Mouse (Mus musculus) MEL (cell line): ENCODE results near the gene Ilf3. TPM values are rescaled to one million over a fixed set of nuclear protein-coding genes. Genes with fewer than 3 reads are reported as not detected.
A peak's percentile ranks its signal among the peaks of the same experiment; 100 is the strongest.

Experiments used
- DNase-seq: peaks from one replicate; pipeline ENCODE4 v3.0.0; 2011; ENCODE audit warnings: low read depth, low spot score
- H3K27ac ChIP-seq: 2 replicates; pipeline ENCODE4 v1.5.1; 2012; ENCODE audit warnings: low read depth, mild to moderate bottlenecking, control low read depth, low read length, moderate library complexity; ENCODE audit not compliant: control insufficient read depth
- H3K27me3 ChIP-seq, 2 experiments: fragments of 150-350 bp in 1 of 2; sonication (generic) in 1 of 2; 2 replicates each; pipeline ENCODE4 v1.6.1; 2012; ENCODE audit warnings: low read length in 2 of 2, mild to moderate bottlenecking in 2 of 2, improper control_type of control experiment in 1 of 2, moderate library complexity in 1 of 2; ENCODE audit not compliant: insufficient read depth in 2 of 2, control insufficient read depth in 1 of 2
- H3K36me3 ChIP-seq, 2 experiments: 2 replicates each; pipeline ENCODE4 v1.6.1; 2012 to 2014; ENCODE audit warnings: low read length in 2 of 2, improper control_type of control experiment in 1 of 2, inconsistent platforms in 1 of 2, mild to moderate bottlenecking in 1 of 2; ENCODE audit not compliant: insufficient read depth in 2 of 2, control insufficient read depth in 1 of 2
- H3K4me1 ChIP-seq, 2 experiments: fragments of 150-350 bp in 1 of 2; sonication (generic) in 1 of 2; 2 replicates each; pipeline ENCODE4 v1.6.1; 2012; ENCODE audit warnings: low read length in 2 of 2, improper control_type of control experiment in 1 of 2, mild to moderate bottlenecking in 1 of 2; ENCODE audit not compliant: insufficient read depth in 2 of 2, control insufficient read depth in 1 of 2
- H3K4me3 ChIP-seq, 2 experiments: fragments of 150-350 bp in 1 of 2; sonication (generic) in 1 of 2; 2 replicates each; pipeline ENCODE4 v1.5.1; 2012; ENCODE audit warnings: low read depth in 2 of 2, low read length in 2 of 2, mild to moderate bottlenecking in 2 of 2, moderate library complexity in 2 of 2, control low read depth in 1 of 2, improper control_type of control experiment in 1 of 2; ENCODE audit not compliant: control insufficient read depth in 1 of 2, insufficient read depth in 1 of 2
- H3K79me2 ChIP-seq: 2 replicates; pipeline ENCODE4 v1.6.1; 2012; ENCODE audit warnings: mild to moderate bottlenecking, low read length, moderate library complexity; ENCODE audit not compliant: control insufficient read depth, poor library complexity, insufficient read depth
- H3K9ac ChIP-seq: 2 replicates; pipeline ENCODE4 v1.6.1; 2012; ENCODE audit warnings: low read depth, mild to moderate bottlenecking, control low read depth, low read length, moderate library complexity; ENCODE audit not compliant: control insufficient read depth, poor library complexity, severe bottlenecking
- H3K9me3 ChIP-seq: fragments of 150-350 bp; sonication (generic); replicated peaks from 2 replicates; pipeline ENCODE4 v1.6.1; 2012; ENCODE audit warnings: mild to moderate bottlenecking, low read length, improper control_type of control experiment, moderate library complexity; ENCODE audit not compliant: insufficient read depth
- E2F4 ChIP-seq: IDR thresholded peaks from 2 replicates; pipeline ENCODE4 v1.6.1; 2011; ENCODE audit warnings: low read depth, low read length, improper control_type of control experiment, borderline replicate concordance
- EP300 ChIP-seq, 2 experiments: IDR thresholded peaks; 2 replicates each; pipeline ENCODE4 v1.6.1; 2011; ENCODE audit warnings: improper control_type of control experiment in 2 of 2, low read length in 2 of 2, low read depth in 1 of 2, mild to moderate bottlenecking in 1 of 2
- GATA1 ChIP-seq: IDR thresholded peaks from 2 replicates; pipeline ENCODE4 v1.6.1; 2011; ENCODE audit warnings: low read depth, low read length, improper control_type of control experiment
- HCFC1 ChIP-seq: IDR thresholded peaks from 2 replicates; pipeline ENCODE4 v1.6.1; 2012; ENCODE audit warnings: low read depth, mild to moderate bottlenecking, inconsistent platforms, low read length, improper control_type of control experiment, moderate library complexity
- MAX ChIP-seq: IDR thresholded peaks from 2 replicates; pipeline ENCODE4 v1.6.1; 2011; ENCODE audit warnings: low read length, improper control_type of control experiment
- MAZ ChIP-seq: IDR thresholded peaks from 2 replicates; pipeline ENCODE4 v1.6.1; 2012; ENCODE audit warnings: low read depth, mild to moderate bottlenecking, inconsistent platforms, low read length, improper control_type of control experiment
- MXI1 ChIP-seq: IDR thresholded peaks from 2 replicates; pipeline ENCODE4 v1.6.1; 2011; ENCODE audit warnings: mild to moderate bottlenecking, low read depth, low read length, improper control_type of control experiment
- MYC ChIP-seq: IDR thresholded peaks from 2 replicates; pipeline ENCODE4 v1.6.1; 2011; ENCODE audit warnings: low read depth, mild to moderate bottlenecking, low read length, improper control_type of control experiment, moderate library complexity
- NELFE ChIP-seq: IDR thresholded peaks from 2 replicates; pipeline ENCODE4 v1.6.1; 2011; ENCODE audit warnings: low read depth, low read length, improper control_type of control experiment
- POLR2AphosphoS2 ChIP-seq: IDR thresholded peaks from 2 replicates; pipeline ENCODE4 v1.6.1; 2011; ENCODE audit warnings: low read length, improper control_type of control experiment
- SIN3A ChIP-seq: IDR thresholded peaks from 2 replicates; pipeline ENCODE4 v1.6.1; 2012; ENCODE audit warnings: low read length, improper control_type of control experiment, inconsistent platforms
- SMC3 ChIP-seq: IDR thresholded peaks from 2 replicates; pipeline ENCODE4 v1.6.1; 2011; ENCODE audit warnings: low read depth, low read length, improper control_type of control experiment
- TAL1 ChIP-seq: IDR thresholded peaks from 2 replicates; pipeline ENCODE4 v1.6.1; 2012; ENCODE audit warnings: mild to moderate bottlenecking, inconsistent platforms, low read length, moderate library complexity, mixed read lengths
- TCF12 ChIP-seq: IDR thresholded peaks from 2 replicates; pipeline ENCODE4 v1.6.1; 2014; ENCODE audit warnings: low read depth, mild to moderate bottlenecking, inconsistent platforms, low read length, improper control_type of control experiment, moderate library complexity
- UBTF ChIP-seq: IDR thresholded peaks from 2 replicates; pipeline ENCODE4 v1.6.1; 2012; ENCODE audit warnings: low read depth, mild to moderate bottlenecking, inconsistent platforms, low read length, improper control_type of control experiment, moderate library complexity, borderline replicate concordance; ENCODE audit not compliant: insufficient read depth
- USF1 ChIP-seq: IDR thresholded peaks from 2 replicates; pipeline ENCODE4 v1.6.1; 2014; ENCODE audit warnings: low read depth, mild to moderate bottlenecking, inconsistent platforms, low read length, improper control_type of control experiment, moderate library complexity
- ZKSCAN1 ChIP-seq: IDR thresholded peaks from 2 replicates; pipeline ENCODE4 v1.6.1; 2012; ENCODE audit warnings: low read depth, mild to moderate bottlenecking, inconsistent platforms, low read length, improper control_type of control experiment, moderate library complexity
- ZMIZ1 ChIP-seq: IDR thresholded peaks from 2 replicates; pipeline ENCODE4 v1.6.1; 2012; ENCODE audit warnings: low read depth, mild to moderate bottlenecking, inconsistent platforms, low read length, improper control_type of control experiment, moderate library complexity
- ZNF384 ChIP-seq: IDR thresholded peaks from 2 replicates; pipeline ENCODE4 v1.6.1; 2012; ENCODE audit warnings: low read depth, mild to moderate bottlenecking, inconsistent platforms, low read length, improper control_type of control experiment
- polyA plus RNA-seq, 2 experiments: library from polyadenylated mRNA; stranded (reverse) in 1 of 2; unstranded in 1 of 2; fragments of >175 nt in 1 of 2; fragments of >200 nt in 1 of 2; gene quantifications; 2 replicates each; pipeline versions ENCODE4 v1.2.1 to v1.2.4; 2012; ENCODE audit warnings: low replicate concordance in 2 of 2, low read depth in 1 of 2; ENCODE audit not compliant: insufficient read length in 2 of 2, insufficient read depth in 1 of 2, missing spikeins in 1 of 2
- total RNA-seq: library from RNA; depleted of rRNA; stranded (reverse); fragments of 300-350 nt; gene quantifications from 2 replicates; pipeline ENCODE4 v1.2.3, GENCODE M21; 2012

The Ilf3 gene
- total and polyA plus RNA-seq, 3 experiments = 67.4 to 519 (median 210) TPM

GRCm38 (mm10) chr9:21401042-21401441 is 33.4 kb downstream of the Ilf3 start:
- TF ChIP-seq NELFE (no peak), HCFC1 (no peak), SMC3 (no peak), ZMIZ1 (0 out of 2 replicates have a peak, but pooled peaks have one; percentile 56), EP300 (IDR thresholded peaks at IDR 0.05; ENCODE audit: low read depth in 1 of 2, low read length in 2 of 2) (no peak), SIN3A (no peak), MAZ (no peak), E2F4 (no peak), MYC (no peak), TAL1 (no peak), MAX (no peak), GATA1 (no peak), ZKSCAN1 (no peak), ZNF384 (no peak), TCF12 (no peak), POLR2AphosphoS2 (peak; percentile 62; the same call in 1 of the 2 replicates), UBTF (no peak), USF1 (no peak)
- H3K79me2 ChIP-seq = no peaks in the 10 kb centered on the region
- no peaks in the 10 kb centered on the region for H3K4me1 ChIP-seq
- no peak overlapping the region for H3K9ac ChIP-seq
- no peak overlapping the region for H3K27ac ChIP-seq
- no peaks in the 10 kb centered on the region for H3K27me3 ChIP-seq
- no peak overlapping the region for H3K4me3 ChIP-seq
- DNase-seq = no peak
- no peaks in the 10 kb centered on the region for H3K9me3 ChIP-seq
- peaks cover 0 to 74% of the 10 kb centered on the region in 2 experiments; a peak in 2 of 4 replicates for H3K36me3 ChIP-seq

GRCm38 (mm10) chr9:21402764-21403253 is 35.1 kb downstream of the Ilf3 start:
- peaks cover 0 to 57% of the 10 kb centered on the region in 2 experiments; a peak in 2 of 4 replicates for H3K36me3 ChIP-seq
- no peak for DNase-seq
- TF ChIP-seq MXI1 = 0 out of 2 replicates have a peak, but pooled peaks have one; percentile 30
- no peak for TF ChIP-seq MAZ
- H3K79me2 ChIP-seq = no peaks in the 10 kb centered on the region
- H3K27me3 ChIP-seq = no peaks in the 10 kb centered on the region
- no peak overlapping the region for H3K27ac ChIP-seq
- H3K4me1 ChIP-seq = no peaks in the 10 kb centered on the region
- no peak overlapping the region for H3K9ac ChIP-seq
- H3K4me3 ChIP-seq = no peak overlapping the region
- no peaks in the 10 kb centered on the region for H3K9me3 ChIP-seq
